Mouse (Mus musculus) effector memory CD4-positive, alpha-beta T cell, adult 7 months (primary cell): Measurements from ENCODE around the gene Zfp553. TPM values are rescaled to one million over a fixed set of nuclear protein-coding genes. Genes with fewer than 3 reads are reported as not detected.

Experiments used
- polyA plus RNA-seq: library from polyadenylated mRNA; unstranded; fragments of 100-300 nt; shearing (Covaris generic); gene quantifications from one replicate; pipeline ENCODE4 v1.2.1, GENCODE M21; 2017

The Zfp553 gene
- 6.8 TPM for polyA plus RNA-seq

GRCm38 (mm10) chr7:127232622-127233367, at the start of gene Zfp553, which contains the start of gene Sept1:
Gene Zfp553 (plus strand): TSS chr7:127233061.
Gene Sept1 (minus strand): TSS chr7:127233130.

DNA sequence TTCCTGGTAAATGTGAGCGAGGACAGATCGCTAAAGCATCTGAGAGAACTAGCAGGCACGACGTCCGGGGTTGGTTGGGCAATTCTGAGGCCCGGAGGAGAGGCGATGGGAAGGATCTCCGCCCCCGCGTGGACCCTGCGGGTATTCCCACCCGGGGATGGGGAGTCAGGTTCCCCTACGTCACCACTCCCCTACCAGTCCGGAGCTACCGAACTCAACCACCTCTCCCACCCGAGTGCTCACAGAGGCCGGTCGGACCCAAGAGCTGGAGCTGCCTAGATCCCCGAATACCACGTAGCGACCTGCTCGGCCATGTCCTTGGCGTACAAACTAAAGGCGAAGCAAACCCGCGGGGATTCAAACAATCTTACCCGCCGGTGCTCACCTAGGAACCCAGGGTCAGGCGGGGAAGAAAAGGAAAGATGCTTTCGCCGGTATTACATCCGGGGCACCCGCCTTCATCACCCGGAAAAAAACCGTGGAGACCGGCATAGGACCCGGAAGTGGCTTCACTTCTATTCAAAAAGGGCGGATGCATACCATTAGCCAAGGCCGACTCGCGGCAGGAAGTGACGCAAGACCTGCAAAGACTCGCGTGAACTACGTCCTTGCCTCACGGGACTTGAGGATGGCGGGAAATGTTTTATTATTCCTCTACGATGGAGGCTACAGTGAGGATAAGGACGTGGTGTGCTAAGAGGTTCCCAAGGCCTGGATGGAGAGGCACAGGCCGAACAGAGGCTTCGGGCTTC, 37.1 kb upstream of the Zfp553 start, which contains the start of gene Cd2bp2:
Cd2bp2 (minus strand) TSS at position 507 of the 752 bp plus-strand sequence.

DNA sequence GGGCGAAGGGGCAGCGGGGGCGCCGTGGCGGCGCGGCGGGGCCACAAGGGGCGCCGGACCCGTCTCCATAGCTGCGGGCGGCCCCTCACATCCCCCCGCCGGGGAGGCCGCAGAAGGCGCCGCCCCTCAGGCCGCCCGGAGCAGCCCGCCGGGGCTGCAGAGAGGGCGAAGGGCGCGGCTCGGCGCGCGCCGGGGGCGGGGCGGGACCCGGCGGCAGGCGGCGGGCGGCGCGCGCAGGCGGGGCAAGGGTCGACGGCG, 24.6 kb upstream of the Zfp553 start, which contains the start of gene Tbc1d10b:
Tbc1d10b (minus strand) TSS at position 174 of the 258 bp plus-strand sequence.

GRCm38 (mm10) chr7:127208553-127209438, 24.1 kb upstream of the Zfp553 start, which contains the start of gene Mylpf:
Gene Mylpf (plus strand): TSS chr7:127208890.

DNA sequence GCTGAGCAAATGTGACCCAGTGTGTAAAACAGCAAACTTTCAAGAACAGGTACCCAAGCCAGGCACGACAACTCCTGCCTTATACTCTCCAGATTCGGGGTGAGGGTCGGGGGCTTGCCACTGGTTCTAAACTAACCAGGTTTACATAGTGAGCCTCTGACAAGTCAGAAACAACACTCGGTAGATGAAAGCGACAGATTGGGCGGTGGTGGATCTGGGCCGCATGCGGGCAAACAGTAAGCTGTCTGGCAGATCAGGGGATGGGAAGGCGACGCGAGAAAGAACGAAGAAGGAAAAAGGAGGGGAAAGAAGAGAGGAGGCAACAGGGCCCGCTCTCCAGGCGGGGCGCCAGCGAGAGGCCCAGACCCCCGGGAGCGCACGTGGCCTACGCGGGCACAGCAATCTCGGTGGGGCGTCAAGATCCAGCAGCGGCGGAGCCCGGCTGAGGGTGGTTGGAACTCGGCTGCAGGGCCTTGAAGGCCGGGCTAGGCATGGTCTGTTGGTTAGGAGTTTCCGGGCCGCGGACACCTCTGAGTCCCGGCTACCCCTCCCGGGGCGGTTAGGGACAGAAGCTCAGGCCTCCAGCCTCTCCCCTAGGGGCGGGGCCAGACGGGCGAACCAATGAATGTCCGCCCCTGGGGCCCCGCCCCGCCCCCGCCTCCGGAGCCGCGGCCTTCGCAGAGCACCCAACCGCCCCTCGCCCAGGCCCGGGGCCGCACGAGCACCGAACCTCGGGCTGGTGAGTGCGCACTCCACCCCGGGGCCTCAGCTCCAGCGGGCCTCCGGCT, 11.2 kb downstream of the Zfp553 start, which contains the start of gene Zfp771:
Zfp771 (plus strand) TSS at position 405 of the 788 bp plus-strand sequence.

DNA sequence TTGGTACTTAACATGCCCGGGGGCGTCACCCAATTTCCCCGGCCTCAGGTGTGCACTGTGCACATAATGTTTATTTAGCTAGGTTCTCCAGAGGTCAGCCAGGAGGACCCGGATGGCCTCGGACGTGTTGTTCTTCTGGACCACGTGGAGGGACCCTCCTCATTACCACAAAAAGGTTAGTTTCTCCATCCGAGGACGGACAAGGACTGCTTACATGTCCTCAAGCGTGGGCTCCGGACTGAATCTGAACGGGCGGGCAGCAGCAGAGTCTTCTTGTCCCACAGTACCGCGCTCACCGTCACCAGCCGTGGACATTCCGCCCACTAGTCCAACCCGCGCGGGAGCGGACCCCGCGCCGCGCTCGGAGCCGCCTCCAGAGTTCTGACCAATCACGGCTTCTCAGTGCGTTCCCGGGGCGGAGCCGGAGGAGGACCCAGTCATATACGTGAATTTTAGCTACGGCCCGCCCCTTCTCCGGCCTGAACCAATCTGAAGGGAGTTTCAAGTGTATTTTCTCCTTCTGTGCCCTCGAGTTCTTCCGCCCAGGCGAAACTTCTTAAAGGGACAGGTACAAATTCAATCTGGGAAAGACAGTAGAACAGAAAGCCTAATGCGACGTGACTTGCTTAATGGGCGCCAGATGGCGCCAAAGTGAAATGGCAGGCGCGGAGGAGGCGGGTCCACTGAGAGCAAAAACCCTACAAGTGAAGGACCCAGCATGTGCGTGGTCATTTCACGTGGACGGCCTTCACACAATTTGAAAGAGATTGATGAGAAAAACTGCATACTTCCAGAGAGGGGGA, 27.6 kb downstream of the Zfp553 start, which contains the start of gene Dctpp1:
Dctpp1 (minus strand) TSS at position 401 of the 803 bp plus-strand sequence.

DNA sequence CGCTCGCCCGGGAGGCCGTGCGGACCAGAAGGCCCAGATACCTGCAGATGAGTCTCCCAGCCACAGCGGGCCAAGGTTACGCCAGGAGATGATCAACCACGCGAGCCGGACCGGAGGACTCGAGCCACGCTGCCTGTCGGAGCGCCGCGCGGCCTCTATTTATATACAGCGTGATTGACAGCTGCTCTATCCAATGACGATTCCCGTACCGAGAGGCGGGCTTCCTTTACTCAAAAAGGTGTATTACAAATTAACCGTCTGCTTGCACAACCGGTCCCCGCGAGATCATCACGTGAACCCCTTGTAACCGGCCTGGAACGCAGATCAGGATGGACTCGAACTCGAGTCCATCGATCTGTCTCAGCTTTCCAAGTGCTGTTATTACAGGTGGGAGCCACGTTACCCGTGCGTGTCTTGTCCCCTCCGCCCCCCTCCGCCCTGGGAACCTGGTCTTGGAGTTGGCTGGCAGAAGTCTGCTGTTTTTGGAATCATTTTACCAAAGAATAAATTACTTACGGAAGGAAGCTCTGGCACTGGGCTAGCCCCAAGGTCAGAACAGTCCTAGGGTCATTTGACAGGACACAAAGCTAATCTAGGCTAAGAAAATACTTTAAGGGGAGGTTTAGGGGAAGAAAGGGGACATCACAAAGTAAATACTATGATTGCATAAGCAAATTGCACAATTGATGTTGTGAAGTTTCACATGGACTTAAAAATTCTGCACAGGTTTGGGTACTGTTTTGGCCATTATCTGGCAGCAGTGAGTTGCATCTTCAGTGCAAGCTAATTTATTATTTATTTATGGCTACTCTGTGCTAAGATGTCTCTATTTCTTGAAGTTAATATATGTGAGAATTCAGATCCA, 41.3 kb downstream of the Zfp553 start, which contains the start of gene Sephs2:
Sephs2 (minus strand) TSS at position 131 of the 865 bp plus-strand sequence.

Other genes starting within 250 kb of the Zfp553 start
- gene Mvp, start 218.4 kb upstream of the Zfp553 start, polyA plus RNA-seq: 75.7 TPM
- 1.7 TPM for gene Pagr1b, start 216.6 kb upstream of the Zfp553 start, polyA plus RNA-seq
- gene Pagr1a, start 215.7 kb upstream of the Zfp553 start, polyA plus RNA-seq: 49.8 TPM
- gene Gm42742, start 212.0 kb upstream of the Zfp553 start, polyA plus RNA-seq: 13.4 TPM
- 4.9 TPM for gene Prrt2, start 211.8 kb upstream of the Zfp553 start, polyA plus RNA-seq
- gene Maz, start 206.0 kb upstream of the Zfp553 start, polyA plus RNA-seq: 66.5 TPM
- gene Kif22, start 190.6 kb upstream of the Zfp553 start, polyA plus RNA-seq: 3.0 TPM
- gene Zg16, start 145.7 kb upstream of the Zfp553 start, polyA plus RNA-seq: not detected
- 70.4 TPM for gene AI467606, start 141.7 kb upstream of the Zfp553 start, polyA plus RNA-seq
- 11.2 TPM for gene Qprt, start 110.8 kb upstream of the Zfp553 start, polyA plus RNA-seq
- gene Spn, start 95.2 kb upstream of the Zfp553 start, polyA plus RNA-seq: 49.4 TPM
- gene Cd2bp2, start 37.0 kb upstream of the Zfp553 start, polyA plus RNA-seq: 72.4 TPM
- gene Tbc1d10b, start 24.6 kb upstream of the Zfp553 start, polyA plus RNA-seq: 63.5 TPM
- 13.0 TPM for gene Mylpf, start 24.2 kb upstream of the Zfp553 start, polyA plus RNA-seq
- gene Sept1, start 69 bp downstream of the Zfp553 start, polyA plus RNA-seq: 491 TPM
- 5.0 TPM for gene Zfp771, start 11.2 kb downstream of the Zfp553 start, polyA plus RNA-seq
- 18.2 TPM for gene Dctpp1, start 27.6 kb downstream of the Zfp553 start, polyA plus RNA-seq
- 31.4 TPM for gene Sephs2, start 41.0 kb downstream of the Zfp553 start, polyA plus RNA-seq
- 375 TPM for gene Itgal, start 63.2 kb downstream of the Zfp553 start, polyA plus RNA-seq
- gene Zfp768, start 112.5 kb downstream of the Zfp553 start, polyA plus RNA-seq: 0.27 TPM
- gene Zfp747, start 143.0 kb downstream of the Zfp553 start, polyA plus RNA-seq: 21.0 TPM
- gene 9130019O22Rik, start 154.1 kb downstream of the Zfp553 start, polyA plus RNA-seq: 7.3 TPM
- gene E430018J23Rik, start 160.6 kb downstream of the Zfp553 start, polyA plus RNA-seq: 4.4 TPM
- gene Zfp764, start 173.8 kb downstream of the Zfp553 start, polyA plus RNA-seq: 13.3 TPM
- 24.7 TPM for gene Zfp688, start 189.0 kb downstream of the Zfp553 start, polyA plus RNA-seq
- 7.4 TPM for gene Zfp689, start 216.1 kb downstream of the Zfp553 start, polyA plus RNA-seq
- 138 TPM for gene Prr14, start 226.6 kb downstream of the Zfp553 start, polyA plus RNA-seq
- gene Fbrs, start 246.1 kb downstream of the Zfp553 start, polyA plus RNA-seq: 11.9 TPM